Mouse (Mus musculus) liver, adult 2 months (tissue): ENCODE measurements around the gene Fam171a2.

ENCODE experiments used
- CTCF ChIP-seq: fragments of 200-500 bp; IDR thresholded peaks from 2 replicates; pipeline ENCODE4 v1.5.1; 2011; ENCODE audit warnings: low read depth, low read length, control low read depth
- POLR2A ChIP-seq: fragments of 200-500 bp; IDR thresholded peaks from 2 replicates; pipeline ENCODE4 v1.6.1; 2011; ENCODE audit warnings: low read length, control low read depth; ENCODE audit not compliant: insufficient read depth; ENCODE audit errors: extremely low read depth

- TF ChIP-seq CTCF, result no peak
- TF ChIP-seq POLR2A, result no peak
Observed at GRCm38 (mm10) chr11:102436471-102436790, 11.1 kb downstream of the Fam171a2 start.
